Mouse (Mus musculus) midbrain, embryonic 12.5 days (tissue): Measurements from ENCODE around the gene Olfr645. TPM values are rescaled to one million over a fixed set of nuclear protein-coding genes. Genes with fewer than 3 reads are reported as not detected.

Source experiments
- polyA plus RNA-seq: library from polyadenylated mRNA; unstranded; fragments of >200 nt; fragmentation: Nextera tagmentation; extraction: Ambion mirVana; gene quantifications from 2 replicates; pipeline ENCODE4 v1.2.1, GENCODE M21; 2016

Gene Olfr645
- polyA plus RNA-seq, 1 experiment from 2014 or later, result not detected

Other genes with a start within 250 kb of the Olfr645 start
- gene Hbb-bh2, start 244.9 kb downstream of the Olfr645 start, polyA plus RNA-seq, result not detected in 2 replicates
- 623 and 675 TPM in 2 replicates for gene Hbb-bh1, start 242.3 kb downstream of the Olfr645 start, polyA plus RNA-seq
- gene Hbb-y, start 232.2 kb downstream of the Olfr645 start, polyA plus RNA-seq, result 8,301 and 9,167 TPM in 2 replicates
- not detected in 2 replicates for gene Olfr66, start 199.2 kb downstream of the Olfr645 start, polyA plus RNA-seq
- gene Olfr64, start 191.0 kb downstream of the Olfr645 start, polyA plus RNA-seq, result not detected in 2 replicates
- not detected in 2 replicates for gene Olfr65, start 182.0 kb downstream of the Olfr645 start, polyA plus RNA-seq
- gene Olfr631, start 156.6 kb downstream of the Olfr645 start, polyA plus RNA-seq, result not detected in 2 replicates
- gene Olfr632, start 151.1 kb downstream of the Olfr645 start, polyA plus RNA-seq, result not detected in 2 replicates
- not detected in 2 replicates for gene Olfr633, start 141.0 kb downstream of the Olfr645 start, polyA plus RNA-seq
- gene Olfr635, start 114.3 kb downstream of the Olfr645 start, polyA plus RNA-seq, result not detected in 2 replicates
- not detected in 2 replicates for gene Olfr638, start 86.7 kb downstream of the Olfr645 start, polyA plus RNA-seq
- gene Olfr639, start 68.2 kb downstream of the Olfr645 start, polyA plus RNA-seq, result 0.04 TPM in 1 of 2 replicates, not detected in the other
- gene Olfr640, start 59.9 kb downstream of the Olfr645 start, polyA plus RNA-seq, result not detected in 2 replicates
- not detected in 2 replicates for gene Olfr641, start 50.0 kb downstream of the Olfr645 start, polyA plus RNA-seq
- gene Olfr642, start 32.8 kb downstream of the Olfr645 start, polyA plus RNA-seq, result not detected in 2 replicates
- gene 4930516K23Rik, start 24.0 kb downstream of the Olfr645 start, polyA plus RNA-seq, result not detected in 2 replicates
- not detected in 2 replicates for gene Olfr644, start 13.6 kb downstream of the Olfr645 start, polyA plus RNA-seq
- gene Olfr646, start 19.4 kb upstream of the Olfr645 start, polyA plus RNA-seq, result not detected in 2 replicates
- not detected in 2 replicates for gene Ubqln5, start 44.4 kb upstream of the Olfr645 start, polyA plus RNA-seq
- not detected in 2 replicates for gene Olfr643, start 51.9 kb upstream of the Olfr645 start, polyA plus RNA-seq
- gene Ubqln3, start 57.8 kb upstream of the Olfr645 start, polyA plus RNA-seq, result not detected in 2 replicates
- gene Ubqlnl, start 65.1 kb upstream of the Olfr645 start, polyA plus RNA-seq, result not detected in 2 replicates
- not detected in 2 replicates for gene Olfm5, start 79.4 kb upstream of the Olfr645 start, polyA plus RNA-seq
- gene Olfr648, start 97.9 kb upstream of the Olfr645 start, polyA plus RNA-seq, result 0.45 and 0.47 TPM in 2 replicates
- not detected in 2 replicates for gene Olfr649, start 110.5 kb upstream of the Olfr645 start, polyA plus RNA-seq
- 0.72 and 1.3 TPM in 2 replicates for gene Trim6, start 133.3 kb upstream of the Olfr645 start, polyA plus RNA-seq
- gene Trim34a, start 159.0 kb upstream of the Olfr645 start, polyA plus RNA-seq, result 0.83 and 1.2 TPM in 2 replicates
- 0.10 and 0.16 TPM in 2 replicates for gene Trim5, start 202.6 kb upstream of the Olfr645 start, polyA plus RNA-seq
- gene Trim12a, start 230.0 kb upstream of the Olfr645 start, polyA plus RNA-seq, result 2.7 and 2.8 TPM in 2 replicates
- not detected in 2 replicates for gene Trim34b, start 244.0 kb upstream of the Olfr645 start, polyA plus RNA-seq